Comparison of ENCODE assay signal across 12 mouse cellular contexts in genomic region chr7:79210376-79211215, GRCm38 (mm10).
DNase-seq lines count a peak whose midpoint lies in the region; ATAC-seq and TF ChIP-seq lines count a peak whose summit lies in the region.
"Had no signal": no experiment of that assay in that cellular context is flagged by ENCODE, and none has a peak within 500 bp of the region (broad histone marks: within the 10 kb centered on the region; RNA-seq: fewer than 3 reads in every experiment).

No protein-coding gene starts in this region.

- peak overlapping the region; percentile 48 for H3K4me2 ChIP-seq in heart, embryonic 15.5 days
- no peak overlapping the region for H3K4me2 ChIP-seq in midbrain, postnatal 0 days (ENCODE audit: low read depth, low read length, poor library complexity, severe bottlenecking)
- no peak overlapping the region for H3K4me2 ChIP-seq in midbrain, embryonic 14.5 days (ENCODE audit: low read length)
- H3K4me2 ChIP-seq in intestine, embryonic 15.5 days (replicated peaks) = peak overlapping the region; percentile 33; the same call in 1 of the 2 replicates
- H3K4me2 ChIP-seq: neural tube, embryonic 12.5 days had no signal

- H3K36me3 ChIP-seq in heart, embryonic 15.5 days = no peaks in the 10 kb centered on the region
- no peaks in the 10 kb centered on the region for H3K36me3 ChIP-seq in midbrain, postnatal 0 days (ENCODE audit: insufficient read depth, low read length)
- no peaks in the 10 kb centered on the region for H3K36me3 ChIP-seq in midbrain, embryonic 14.5 days (ENCODE audit: control insufficient read depth, insufficient read depth, low read length)
- no peaks in the 10 kb centered on the region for H3K36me3 ChIP-seq in intestine, embryonic 15.5 days
- H3K36me3 ChIP-seq: liver, embryonic 13.5 days; neural tube, embryonic 12.5 days had no signal

- no peak overlapping the region for H3K4me3 ChIP-seq in heart, embryonic 15.5 days
- no peak overlapping the region for H3K4me3 ChIP-seq in midbrain, postnatal 0 days (ENCODE audit: low read depth, low read length)
- no peak overlapping the region for H3K4me3 ChIP-seq in midbrain, embryonic 14.5 days (replicated peaks; ENCODE audit: low read depth, low read length)
- H3K4me3 ChIP-seq in intestine, embryonic 15.5 days (replicated peaks) = no peak overlapping the region
- H3K4me3 ChIP-seq: erythroblast, embryonic 14.5 days; liver, embryonic 13.5 days; neural tube, embryonic 12.5 days had no signal

- TF ChIP-seq CTCF in midbrain, postnatal 0 days (IDR thresholded peaks at IDR 0.05) = 0 out of 2 replicates have a peak, but pooled peaks have one; percentile 8

- peaks cover 20% of the 10 kb centered on the region for H3K4me1 ChIP-seq in heart, embryonic 15.5 days (replicated peaks)
- no peaks in the 10 kb centered on the region for H3K4me1 ChIP-seq in midbrain, postnatal 0 days (ENCODE audit: insufficient read depth, low read length)
- 0 out of 2 replicates have a peak, but pooled peaks cover 3% of the 10 kb centered on the region for H3K4me1 ChIP-seq in midbrain, embryonic 14.5 days (ENCODE audit: control insufficient read depth, insufficient read depth, low read length)
- peaks cover 12% of the 10 kb centered on the region for H3K4me1 ChIP-seq in intestine, embryonic 15.5 days (replicated peaks)
- H3K4me1 ChIP-seq: neural tube, embryonic 12.5 days had no signal

- no peak for DNase-seq in heart, adult 8-10 months (ENCODE audit: low spot score)
- no peak for DNase-seq in midbrain, postnatal 0 days (ENCODE audit: low spot score)
- no peak for DNase-seq in midbrain, embryonic 14.5 days
- DNase-seq in testis, postnatal 10 days (ENCODE audit: low spot score) = no peak
- DNase-seq in natural killer cell, adult 2 months (ENCODE audit: low spot score in 2 of 2) = no peak
- DNase-seq: gastrocnemius, postnatal 36 days; layer of hippocampus, adult 9-11 months; liver, embryonic 13.5 days had no signal

- peak overlapping the region; percentile 42 for H3K27ac ChIP-seq in heart, embryonic 15.5 days
- no peak overlapping the region for H3K27ac ChIP-seq in midbrain, postnatal 0 days (ENCODE audit: low read depth, low read length)
- H3K27ac ChIP-seq in midbrain, embryonic 14.5 days (replicated peaks; ENCODE audit: low read depth, low read length) = no peak overlapping the region
- H3K27ac ChIP-seq in intestine, embryonic 15.5 days = no peak overlapping the region
- H3K27ac ChIP-seq: liver, embryonic 13.5 days; neural tube, embryonic 12.5 days had no signal

- WGBS in heart, embryonic 15.5 days = 89% methylated on average over 2 of the region's 2 CpGs
- 89% methylated on average over 2 of the region's 2 CpGs for WGBS in midbrain, postnatal 0 days
- WGBS in midbrain, embryonic 14.5 days = 96% methylated on average over 2 of the region's 2 CpGs
- 83% methylated on average over 2 of the region's 2 CpGs for WGBS in intestine, embryonic 15.5 days

- no peaks in the 10 kb centered on the region for H3K9me3 ChIP-seq in heart, embryonic 15.5 days (replicated peaks)
- no peaks in the 10 kb centered on the region for H3K9me3 ChIP-seq in midbrain, postnatal 0 days (ENCODE audit: low read length)
- no peaks in the 10 kb centered on the region for H3K9me3 ChIP-seq in midbrain, embryonic 14.5 days (ENCODE audit: control insufficient read depth, low read length)
- H3K9me3 ChIP-seq in intestine, embryonic 15.5 days = no peaks in the 10 kb centered on the region
- H3K9me3 ChIP-seq: liver, embryonic 13.5 days; neural tube, embryonic 12.5 days had no signal

- H3K9ac ChIP-seq in heart, embryonic 15.5 days = no peak overlapping the region
- no peak overlapping the region for H3K9ac ChIP-seq in midbrain, postnatal 0 days (replicated peaks; ENCODE audit: low read length, poor library complexity, severe bottlenecking)
- H3K9ac ChIP-seq in midbrain, embryonic 14.5 days (replicated peaks; ENCODE audit: low read length) = no peak overlapping the region
- H3K9ac ChIP-seq in intestine, embryonic 15.5 days = no peak overlapping the region
- H3K9ac ChIP-seq: liver, embryonic 13.5 days; neural tube, embryonic 12.5 days had no signal

- no peaks in the 10 kb centered on the region for H3K27me3 ChIP-seq in heart, embryonic 15.5 days
- no peaks in the 10 kb centered on the region for H3K27me3 ChIP-seq in midbrain, postnatal 0 days (ENCODE audit: insufficient read depth, low read length)
- no peaks in the 10 kb centered on the region for H3K27me3 ChIP-seq in midbrain, embryonic 14.5 days (ENCODE audit: control insufficient read depth, insufficient read depth, low read length)
- no peaks in the 10 kb centered on the region for H3K27me3 ChIP-seq in intestine, embryonic 15.5 days (replicated peaks)
- H3K27me3 ChIP-seq: neural tube, embryonic 12.5 days had no signal

- ATAC-seq in heart, embryonic 15.5 days (replicated peaks; ENCODE audit: insufficient number of reproducible peaks, insufficient read depth, low FRiP score, low read depth) = no peak
- ATAC-seq in midbrain, postnatal 0 days (ENCODE audit: low FRiP score) = no peak
- no peak for ATAC-seq in midbrain, embryonic 14.5 days (ENCODE audit: low FRiP score, low TSS enrichment)
- no peak for ATAC-seq in intestine, embryonic 15.5 days

Comparison
In these comparisons a context has a peak if more than half of its experiments do, and no peak if none do; other contexts are left out.
1. H3K4me2 ChIP-seq: peak in heart, embryonic 15.5 days (single experiment) and intestine, embryonic 15.5 days (single experiment); none in midbrain, postnatal 0 days (single experiment) and midbrain, embryonic 14.5 days (single experiment).